Mouse (Mus musculus) neural tube, embryonic 12.5 days (tissue): ENCODE results near the gene Numb. TPM values are rescaled to one million over a fixed set of nuclear protein-coding genes. Genes with fewer than 3 reads are reported as not detected.

Experiments
- ATAC-seq: fragments of 200-750 bp; cut with Nextera tagmentation; 2 replicates; pipeline ENCODE4 v1.8.0; 2017; ENCODE audit warnings: low read depth, mild to moderate bottlenecking, moderate TSS enrichment, moderate library complexity; ENCODE audit not compliant: low FRiP score
- H3K27ac ChIP-seq: fragments of 300-500 bp; sonication (generic); 2 replicates; pipeline ENCODE4 v1.5.1; 2016
- H3K27me3 ChIP-seq: fragments of 300-500 bp; sonication (generic); replicated peaks from 2 replicates; pipeline ENCODE4 v1.6.1; 2016; ENCODE audit warnings: mild to moderate bottlenecking
- H3K36me3 ChIP-seq: fragments of 300-500 bp; sonication (generic); 2 replicates; pipeline ENCODE4 v1.6.1; 2016; ENCODE audit warnings: mild to moderate bottlenecking
- H3K4me1 ChIP-seq: fragments of 300-500 bp; sonication (generic); 2 replicates; pipeline ENCODE4 v1.6.1; 2016
- H3K4me2 ChIP-seq: fragments of 300-500 bp; sonication (generic); replicated peaks from 2 replicates; pipeline ENCODE4 v1.6.1; 2016; ENCODE audit warnings: mild to moderate bottlenecking
- H3K4me3 ChIP-seq: fragments of 300-500 bp; sonication (generic); 2 replicates; pipeline ENCODE4 v1.5.1; 2016
- H3K9ac ChIP-seq: fragments of 300-500 bp; sonication (generic); 2 replicates; pipeline ENCODE4 v1.6.1; 2016; ENCODE audit warnings: mild to moderate bottlenecking
- H3K9me3 ChIP-seq: fragments of 300-500 bp; sonication (generic); 2 replicates; pipeline ENCODE4 v1.6.1; 2016; ENCODE audit warnings: mild to moderate bottlenecking
- WGBS: fragments of 180-500 bp; shearing (Covaris S2); methylation state at CpG from one replicate; pipeline ENCODE4 v1.1.7; 2016; 5-methylcytosine and 5-hydroxymethylcytosine counted together
- polyA plus RNA-seq: library from polyadenylated mRNA; unstranded; fragments of >200 nt; fragmentation: Nextera tagmentation; extraction: Ambion mirVana; gene quantifications from 2 replicates; pipeline ENCODE4 v1.2.1, GENCODE M21; 2016

The Numb gene
- polyA plus RNA-seq, 1 experiment from 2014 or later, result 28.1 TPM

GRCm38 (mm10) chr12:83768235-83768899 lies 153.4 kb downstream of the Numb start:
- no peaks in the 10 kb centered on the region for H3K36me3 ChIP-seq
- 67% methylated on average over 14 of the region's 14 CpGs for WGBS
- no peak for ATAC-seq
- no peak overlapping the region for H3K4me2 ChIP-seq
- peaks cover 20% of the 10 kb centered on the region for H3K4me1 ChIP-seq
- H3K4me3 ChIP-seq, result no peak overlapping the region
- peaks cover 5% of the 10 kb centered on the region for H3K27me3 ChIP-seq
- no peaks in the 10 kb centered on the region for H3K9me3 ChIP-seq
- no peak overlapping the region for H3K27ac ChIP-seq
- no peak overlapping the region for H3K9ac ChIP-seq

DNA sequence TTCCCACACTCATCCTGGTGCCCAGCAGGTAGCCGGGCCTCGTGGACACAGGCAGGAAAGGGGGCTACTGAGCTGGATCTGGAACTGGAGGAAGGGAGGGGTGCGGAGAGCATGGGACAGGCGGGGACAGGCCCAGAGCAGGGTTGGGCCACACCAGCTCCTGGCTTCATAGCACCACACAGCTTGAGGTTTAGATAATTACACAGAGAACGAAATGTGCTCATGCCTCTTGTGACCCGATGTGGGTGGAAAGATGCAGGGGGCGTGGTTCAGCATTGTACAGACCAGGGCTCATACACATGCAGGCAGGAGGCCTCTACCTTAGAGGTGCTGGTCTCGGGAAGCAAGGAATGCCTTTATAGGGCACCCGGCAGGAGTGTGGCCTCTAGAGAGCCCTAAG lies 153.9 kb downstream of the Numb start:
- H3K4me1 ChIP-seq, result peaks cover 23% of the 10 kb centered on the region
- WGBS, result 65% methylated on average over 9 of the region's 9 CpGs
- no peak overlapping the region for H3K4me3 ChIP-seq
- peaks cover 5% of the 10 kb centered on the region for H3K27me3 ChIP-seq
- H3K4me2 ChIP-seq, result no peak overlapping the region
- no peak overlapping the region for H3K9ac ChIP-seq
- H3K27ac ChIP-seq, result no peak overlapping the region
- ATAC-seq, result no peak
- H3K36me3 ChIP-seq, result no peaks in the 10 kb centered on the region
- H3K9me3 ChIP-seq, result no peaks in the 10 kb centered on the region

- H3K4me1 ChIP-seq, result peaks cover 23% of the 10 kb centered on the region
- ATAC-seq, result no peak
- H3K4me3 ChIP-seq, result no peak overlapping the region
- H3K9me3 ChIP-seq, result no peaks in the 10 kb centered on the region
- 83% methylated on average over 13 of the region's 13 CpGs for WGBS
- peaks cover 5% of the 10 kb centered on the region for H3K27me3 ChIP-seq
- no peak overlapping the region for H3K27ac ChIP-seq
- H3K36me3 ChIP-seq, result no peaks in the 10 kb centered on the region
- no peak overlapping the region for H3K9ac ChIP-seq
- no peak overlapping the region for H3K4me2 ChIP-seq
These were observed 155.7 kb downstream of the Numb start for GRCm38 (mm10) chr12:83765965-83766603.

DNA sequence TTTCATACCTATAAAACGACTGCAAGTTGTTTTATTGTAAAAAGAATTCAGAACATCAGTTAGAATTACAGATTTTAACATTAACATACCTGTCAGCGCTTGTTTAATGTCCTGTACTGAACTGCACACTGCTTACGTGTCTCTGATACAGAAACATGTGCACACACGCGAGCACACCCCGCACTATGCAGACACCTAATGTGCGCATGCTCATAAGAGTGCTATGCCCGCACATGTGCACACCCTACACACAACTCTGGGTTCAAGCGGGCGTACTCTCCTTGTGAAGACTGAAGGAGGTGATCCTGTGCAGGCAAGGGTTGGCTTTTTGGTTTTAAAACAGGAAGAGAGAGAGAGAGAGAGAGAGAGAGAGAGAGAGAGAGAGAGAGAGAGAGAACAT lies 157.2 kb downstream of the Numb start:
- H3K27ac ChIP-seq, result no peak overlapping the region
- no peaks in the 10 kb centered on the region for H3K36me3 ChIP-seq
- ATAC-seq, result no peak
- no peak overlapping the region for H3K4me3 ChIP-seq
- 80% methylated on average over 10 of the region's 10 CpGs for WGBS
- H3K9me3 ChIP-seq, result no peaks in the 10 kb centered on the region
- H3K4me1 ChIP-seq, result peaks cover 13% of the 10 kb centered on the region
- H3K9ac ChIP-seq, result no peak overlapping the region
- peak overlapping the region; percentile 60; the same call in 1 of the 2 replicates for H3K4me2 ChIP-seq
- H3K27me3 ChIP-seq, result peaks cover 5% of the 10 kb centered on the region

GRCm38 (mm10) chr12:83764044-83764365 lies 157.7 kb downstream of the Numb start:
- Histone ChIP-seq H3K4me2 (peak overlapping the region; percentile 60), H3K4me1 (peaks cover 13% of the 10 kb centered on the region), H3K4me3 (peak overlapping the region; percentile 28; the same call in 1 of the 2 replicates), H3K9ac (peak overlapping the region; percentile 29; the same call in 1 of the 2 replicates), H3K9me3 (no peaks in the 10 kb centered on the region), H3K27ac (no peak overlapping the region), H3K27me3 (peaks cover 5% of the 10 kb centered on the region), H3K36me3 (no peaks in the 10 kb centered on the region)
- 11% methylated on average over 14 of the region's 14 CpGs for WGBS
- no peak for ATAC-seq

- Histone ChIP-seq H3K27me3 (peaks cover 5% of the 10 kb centered on the region), H3K4me2 (peak within 1 kb of the TSS; percentile 60), H3K4me1 (peaks cover 13% of the 10 kb centered on the region), H3K4me3 (peak within 1 kb of the TSS; percentile 28), H3K27ac (no peak within 1 kb of the TSS), H3K9ac (peak within 1 kb of the TSS; percentile 29), H3K9me3 (no peaks in the 10 kb centered on the region), H3K36me3 (no peaks in the 10 kb centered on the region)
- WGBS, result 23% methylated on average over 31 of the region's 31 CpGs
- peak; percentile 34; the same call in 1 of the 2 replicates for ATAC-seq
These were observed 158.3 kb downstream of the Numb start, which contains the start of gene Papln for GRCm38 (mm10) chr12:83763311-83764043. TSS of gene Papln (plus strand) at chr12:83763634.

GRCm38 (mm10) chr12:83762706-83763105 lies 159.0 kb downstream of the Numb start:
- Histone ChIP-seq H3K9ac (no peak overlapping the region), H3K9me3 (no peaks in the 10 kb centered on the region), H3K36me3 (no peaks in the 10 kb centered on the region), H3K4me3 (no peak overlapping the region), H3K4me1 (peaks cover 13% of the 10 kb centered on the region), H3K27ac (no peak overlapping the region), H3K4me2 (no peak overlapping the region), H3K27me3 (peaks cover 5% of the 10 kb centered on the region)
- 25% methylated on average over 4 of the region's 4 CpGs for WGBS
- 0 out of 2 replicates have a peak, but pooled peaks have one; percentile 45 for ATAC-seq

- Histone ChIP-seq H3K27me3 (peaks cover 5% of the 10 kb centered on the region), H3K4me3 (no peak overlapping the region), H3K9me3 (no peaks in the 10 kb centered on the region), H3K36me3 (no peaks in the 10 kb centered on the region), H3K4me2 (no peak overlapping the region), H3K9ac (no peak overlapping the region), H3K4me1 (peaks cover 13% of the 10 kb centered on the region), H3K27ac (no peak overlapping the region)
- no peak for ATAC-seq
- WGBS, result 92% methylated on average over 2 of the region's 2 CpGs
These were observed 161.5 kb downstream of the Numb start for GRCm38 (mm10) chr12:83760201-83760600.

DNA sequence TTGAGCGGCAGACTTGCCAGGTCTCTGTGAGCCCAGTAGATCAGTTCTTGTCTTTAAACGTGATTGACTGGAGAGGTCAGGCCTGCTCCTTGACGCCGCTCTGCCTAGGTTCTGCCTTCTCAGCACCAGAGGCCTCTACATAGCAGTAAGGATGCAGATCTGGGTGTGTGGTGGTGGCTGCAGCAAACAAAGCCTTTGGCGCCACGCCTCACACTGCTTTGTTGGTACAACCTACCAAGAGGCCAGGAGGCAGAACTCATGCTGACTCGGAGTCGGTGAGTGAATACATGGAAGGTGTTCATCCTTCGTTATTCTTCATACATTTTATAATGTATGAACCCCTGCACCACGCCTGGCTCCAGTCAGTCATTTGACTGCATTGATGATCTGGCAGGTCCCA lies 163.0 kb downstream of the Numb start:
- no peak overlapping the region for H3K9ac ChIP-seq
- WGBS, result 77% methylated on average over 10 of the region's 10 CpGs
- no peak overlapping the region for H3K4me3 ChIP-seq
- H3K4me2 ChIP-seq, result no peak overlapping the region
- no peak overlapping the region for H3K27ac ChIP-seq
- no peaks in the 10 kb centered on the region for H3K9me3 ChIP-seq
- peaks cover 7% of the 10 kb centered on the region for H3K4me1 ChIP-seq
- H3K36me3 ChIP-seq, result no peaks in the 10 kb centered on the region
- ATAC-seq, result no peak
- H3K27me3 ChIP-seq, result no peaks in the 10 kb centered on the region

DNA sequence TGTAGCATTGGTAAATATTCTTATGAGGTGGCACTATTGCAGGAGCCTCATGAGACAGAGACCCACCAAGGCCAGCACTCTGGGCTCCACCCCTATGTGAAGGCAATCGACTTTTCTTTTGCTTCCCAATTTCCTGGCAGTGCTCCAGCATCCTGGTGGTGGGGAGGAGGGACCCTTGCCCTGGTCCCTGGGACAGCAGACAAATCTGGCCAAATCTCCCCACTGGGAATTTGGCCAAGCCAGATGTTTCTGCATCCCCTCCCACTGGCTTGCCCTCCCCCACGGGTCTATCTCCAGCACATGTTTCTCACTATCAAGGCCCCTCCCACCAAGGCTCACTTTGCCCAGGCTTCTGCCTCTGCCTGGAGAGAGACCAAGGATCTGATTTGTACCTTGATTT lies 169.2 kb downstream of the Numb start:
- WGBS, result 47% methylated on average over 2 of the region's 2 CpGs
- H3K4me3 ChIP-seq, result no peak overlapping the region
- H3K4me1 ChIP-seq, result no peaks in the 10 kb centered on the region
- no peak for ATAC-seq
- no peak overlapping the region for H3K4me2 ChIP-seq
- H3K9ac ChIP-seq, result no peak overlapping the region
- no peaks in the 10 kb centered on the region for H3K27me3 ChIP-seq
- no peaks in the 10 kb centered on the region for H3K36me3 ChIP-seq
- no peaks in the 10 kb centered on the region for H3K9me3 ChIP-seq
- H3K27ac ChIP-seq, result no peak overlapping the region

GRCm38 (mm10) chr12:83749186-83749585 lies 172.5 kb downstream of the Numb start:
- ATAC-seq, result no peak
- no peak overlapping the region for H3K4me3 ChIP-seq
- H3K4me2 ChIP-seq, result no peak overlapping the region
- no peaks in the 10 kb centered on the region for H3K9me3 ChIP-seq
- no peak overlapping the region for H3K27ac ChIP-seq
- peaks cover 1% of the 10 kb centered on the region for H3K4me1 ChIP-seq
- H3K27me3 ChIP-seq, result no peaks in the 10 kb centered on the region
- 52% methylated on average over 1 of the region's 1 CpGs for WGBS
- no peaks in the 10 kb centered on the region for H3K36me3 ChIP-seq
- H3K9ac ChIP-seq, result no peak overlapping the region
